Mouse (Mus musculus): ENCODE results near the gene Vmn1r149. TPM values are rescaled to one million over a fixed set of nuclear protein-coding genes. Genes with fewer than 3 reads are reported as not detected.
"Not testable (repeated sequence)": the region's sequence is repeated elsewhere in the genome, so short reads cannot be mapped to it uniquely, and the experiment has no call there.

Gene Vmn1r149
- not detected for total RNA-seq (2021)

DNA sequence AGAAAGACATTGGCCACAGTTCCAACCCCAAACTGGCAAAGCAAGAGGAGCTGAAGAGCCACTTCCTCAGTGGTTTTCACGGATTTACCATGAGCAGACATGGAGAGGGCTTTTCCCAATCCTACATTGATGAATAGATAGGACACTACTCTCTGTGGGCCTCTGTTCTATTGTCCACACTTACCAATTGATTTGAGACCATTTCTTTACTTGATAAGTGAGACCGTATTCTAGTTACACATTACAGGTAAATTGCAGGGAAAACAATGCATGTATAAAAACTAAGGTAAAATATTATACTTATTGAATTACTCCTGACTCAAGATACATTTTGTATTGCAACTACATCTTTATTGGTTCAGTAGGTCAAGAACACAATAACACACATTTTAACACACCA is at the start of gene Vmn1r149:
Gene Vmn1r149 (minus strand): TSS at position 101 of the 400 bp plus-strand sequence.
- intact Hi-C loops (cut with DNase I); DNase-seq (ENCODE audit: low spot score in 2 of 2): not testable (repeated sequence)

DNA sequence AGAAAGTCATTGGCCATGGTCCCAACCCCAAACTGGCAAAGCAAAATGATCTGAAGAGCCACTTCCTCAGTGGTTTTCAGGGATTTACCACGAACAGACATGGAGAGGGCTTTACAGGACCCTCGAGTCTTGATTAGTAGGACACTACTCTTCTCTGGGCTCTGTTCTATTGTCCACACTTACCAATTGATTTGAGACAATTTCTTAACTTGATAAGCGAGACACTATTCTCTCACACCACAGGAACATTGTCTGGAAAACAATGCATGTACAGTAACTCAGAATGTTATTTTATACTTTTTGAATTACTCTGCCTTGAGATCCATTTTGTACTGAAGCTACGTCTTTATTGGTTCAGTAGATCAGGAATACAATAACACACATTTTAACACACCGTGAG is 25.9 kb upstream of the Vmn1r149 start, which contains the start of gene Gm10665:
Gene Gm10665 (minus strand): TSS at position 101 of the 400 bp plus-strand sequence.
- intact Hi-C loops (cut with DNase I); DNase-seq (ENCODE audit: low spot score in 2 of 2): not testable (repeated sequence)

DNA sequence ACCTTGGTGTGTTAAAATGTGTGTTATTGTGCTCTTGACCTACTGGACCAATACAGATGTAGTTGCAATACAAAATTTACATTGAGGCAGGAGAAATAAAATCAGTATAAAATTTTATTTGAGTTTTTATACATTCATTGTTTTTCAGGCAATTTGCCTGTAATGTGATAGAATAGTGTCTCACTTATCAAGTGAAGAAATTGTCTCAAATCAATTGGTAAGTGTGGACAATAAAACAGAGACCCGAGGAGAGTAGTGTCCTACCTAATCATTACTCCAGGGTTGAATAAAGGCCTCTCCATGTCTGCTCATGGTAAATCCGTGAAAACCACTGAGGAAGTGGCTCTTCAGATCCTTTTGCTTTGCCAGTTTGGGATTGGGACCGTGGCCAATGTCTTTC is 24.7 kb downstream of the Vmn1r149 start, which contains the start of gene Vmn1r148:
Gene Vmn1r148 (plus strand): TSS at position 301 of the 400 bp plus-strand sequence.
- intact Hi-C loops (cut with DNase I); DNase-seq (ENCODE audit: low spot score in 2 of 2): not testable (repeated sequence)

Other genes with a start within 250 kb of the Vmn1r149 start
- not detected for gene Vmn1r143, start 248.9 kb downstream of the Vmn1r149 start, total RNA-seq (2021)
- not detected for gene Gm8653, start 237.0 kb downstream of the Vmn1r149 start, total RNA-seq (2021)
- not detected for gene Gm8453, start 208.7 kb downstream of the Vmn1r149 start, total RNA-seq (2021)
- not detected for gene Gm4187, start 108.5 kb downstream of the Vmn1r149 start, total RNA-seq (2021)
- not detected for gene Gm8660, start 67.2 kb downstream of the Vmn1r149 start, total RNA-seq (2021)
- not detected for gene Vmn1r148, start 24.6 kb downstream of the Vmn1r149 start, total RNA-seq (2021)
- gene Gm10665, start 25.8 kb upstream of the Vmn1r149 start, total RNA-seq (2021) = not detected
- not detected for gene Vmn1r151, start 61.4 kb upstream of the Vmn1r149 start, total RNA-seq (2021)
- gene Vmn1r152, start 84.7 kb upstream of the Vmn1r149 start, total RNA-seq (2021) = not detected
- not detected for gene Gm8677, start 96.7 kb upstream of the Vmn1r149 start, total RNA-seq (2021)
- not detected for gene Gm4201, start 127.1 kb upstream of the Vmn1r149 start, total RNA-seq (2021)
- gene Gm4565, start 149.9 kb upstream of the Vmn1r149 start, total RNA-seq (2021) = not detected
- gene Vmn1r155, start 219.8 kb upstream of the Vmn1r149 start, total RNA-seq (2021) = not detected

Measured in left cerebral cortex, postnatal 36 days (tissue).